Mouse (Mus musculus) limb, embryonic 14.5 days (tissue): ENCODE results near the gene Dpt. TPM values are rescaled to one million over a fixed set of nuclear protein-coding genes. Genes with fewer than 3 reads are reported as not detected.

ENCODE experiments used
- ATAC-seq: fragments of 200-750 bp; cut with Nextera tagmentation; 2 replicates; pipeline ENCODE4 v1.8.0; 2017; ENCODE audit warnings: low read depth, moderate number of reproducible peaks, moderate TSS enrichment; ENCODE audit not compliant: low FRiP score
- DNase-seq: peaks from one replicate; pipeline ENCODE4 v3.0.0-alpha.2; 2015; ENCODE audit warnings: low spot score
- H3K27ac ChIP-seq: fragments of 300-500 bp; sonication (generic); replicated peaks from 2 replicates; pipeline ENCODE4 v1.5.1; 2014; ENCODE audit warnings: low read depth, mild to moderate bottlenecking, low read length, moderate library complexity, mixed read lengths
- H3K27me3 ChIP-seq: fragments of 300-500 bp; sonication (generic); 2 replicates; pipeline ENCODE4 v1.6.1; 2014; ENCODE audit warnings: low read length, mixed read lengths; ENCODE audit not compliant: control insufficient read depth, insufficient read depth
- H3K36me3 ChIP-seq: fragments of 300-500 bp; sonication (generic); 2 replicates; pipeline ENCODE4 v1.6.1; 2014; ENCODE audit warnings: mild to moderate bottlenecking, low read length, moderate library complexity, mixed read lengths; ENCODE audit not compliant: control insufficient read depth, insufficient read depth
- H3K4me1 ChIP-seq: fragments of 300-500 bp; sonication (generic); 2 replicates; pipeline ENCODE4 v1.6.1; 2014; ENCODE audit warnings: antibody characterized with exemption, low read length, mixed read lengths; ENCODE audit not compliant: control insufficient read depth, insufficient read depth
- H3K4me2 ChIP-seq: fragments of 300-500 bp; sonication (generic); replicated peaks from 2 replicates; pipeline ENCODE4 v1.6.1; 2014; ENCODE audit warnings: low read depth, mild to moderate bottlenecking, low read length, moderate library complexity; ENCODE audit not compliant: severe bottlenecking
- H3K4me3 ChIP-seq: fragments of 300-500 bp; sonication (generic); replicated peaks from 2 replicates; pipeline ENCODE4 v1.5.1; 2014; ENCODE audit warnings: low read length
- H3K9ac ChIP-seq: fragments of 300-500 bp; sonication (generic); 2 replicates; pipeline ENCODE4 v1.6.1; 2014; ENCODE audit warnings: mild to moderate bottlenecking, low read depth, low read length, moderate library complexity; ENCODE audit not compliant: severe bottlenecking
- H3K9me3 ChIP-seq: fragments of 300-500 bp; sonication (generic); 2 replicates; pipeline ENCODE4 v1.6.1; 2016; ENCODE audit warnings: low read length; ENCODE audit not compliant: control insufficient read depth
- POLR2A ChIP-seq: fragments of 200-500 bp; IDR thresholded peaks from 2 replicates; pipeline ENCODE4 v1.8.0; 2012; ENCODE audit warnings: inconsistent platforms, mild to moderate bottlenecking, moderate library complexity, borderline replicate concordance; ENCODE audit not compliant: insufficient read depth, insufficient read length; ENCODE audit errors: extremely low read depth
- WGBS: fragments of 180-500 bp; shearing (Covaris S2); extraction: QIAGEN DNeasy Blood & Tissue Kit; methylation state at CpG from one replicate; pipeline ENCODE4 v1.1.7; 2014; 5-methylcytosine and 5-hydroxymethylcytosine counted together
- polyA plus RNA-seq, 2 experiments: library from polyadenylated mRNA; depleted of rRNA in 1 of 2; stranded (reverse) in 1 of 2; unstranded in 1 of 2; fragments of >200 nt; fragmentation: Nextera tagmentation in 1 of 2; extraction: Ambion mirVana in 1 of 2; gene quantifications; 2 replicates each; pipeline versions ENCODE4 v1.2.1 to v1.2.3; 2012 to 2014

Dpt gene
- polyA plus RNA-seq, 2 experiments = 31.6 to 34.0 TPM

DNA sequence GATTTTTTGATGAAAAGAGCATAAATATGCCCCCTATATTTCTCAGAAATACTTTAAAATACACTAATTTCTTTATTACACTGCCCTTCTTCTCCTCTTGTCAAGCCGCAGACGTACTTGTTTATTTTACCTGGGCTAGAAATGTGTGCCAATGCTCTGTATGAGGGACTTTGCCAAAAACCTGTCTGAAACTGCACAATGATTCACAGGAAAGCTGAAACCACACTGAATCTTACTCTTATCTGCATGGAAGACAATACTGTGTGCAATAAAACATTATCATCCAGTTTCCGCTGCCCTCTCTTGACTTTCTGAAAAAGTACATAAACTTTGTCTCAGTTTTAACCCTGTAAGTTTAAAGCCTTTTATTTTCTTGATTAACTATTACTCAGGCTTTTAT is 20.9 kb downstream of the Dpt start:
- H3K27ac ChIP-seq = no peak overlapping the region
- H3K4me3 ChIP-seq = no peak overlapping the region
- TF ChIP-seq POLR2A = no peak
- no peaks in the 10 kb centered on the region for H3K4me1 ChIP-seq
- no peak overlapping the region for H3K9ac ChIP-seq
- no peak overlapping the region for H3K4me2 ChIP-seq
- no peak for ATAC-seq
- DNase-seq = no peak
- 87% methylated on average over 3 of the region's 3 CpGs for WGBS
- no peaks in the 10 kb centered on the region for H3K27me3 ChIP-seq
- H3K36me3 ChIP-seq = no peaks in the 10 kb centered on the region
- no peaks in the 10 kb centered on the region for H3K9me3 ChIP-seq

DNA sequence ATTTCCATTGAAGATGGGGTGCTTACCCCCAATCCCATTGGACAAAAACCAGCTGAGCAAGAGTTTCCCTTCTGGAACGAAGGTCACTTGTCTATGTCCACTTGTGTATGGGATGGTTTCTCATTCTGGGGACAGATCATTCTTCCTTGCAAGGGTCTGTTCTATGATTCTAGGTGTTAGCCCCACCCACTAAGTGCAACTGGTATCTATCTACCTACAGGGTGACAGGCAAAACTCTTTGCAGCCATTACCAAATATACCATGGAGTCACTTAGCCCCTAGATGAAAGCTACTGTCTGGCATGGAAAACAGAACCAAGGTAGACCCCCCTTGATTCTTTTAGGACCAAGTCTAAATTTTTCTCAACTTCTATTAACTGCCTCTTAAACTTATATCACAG is 24.9 kb downstream of the Dpt start:
- 93% methylated on average over 1 of the region's 1 CpGs for WGBS
- no peak overlapping the region for H3K9ac ChIP-seq
- no peaks in the 10 kb centered on the region for H3K4me1 ChIP-seq
- ATAC-seq (no peak), DNase-seq (no peak)
- H3K4me2 ChIP-seq = no peak overlapping the region
- no peaks in the 10 kb centered on the region for H3K9me3 ChIP-seq
- no peaks in the 10 kb centered on the region for H3K36me3 ChIP-seq
- no peak for TF ChIP-seq POLR2A
- no peak overlapping the region for H3K27ac ChIP-seq
- no peak overlapping the region for H3K4me3 ChIP-seq
- no peaks in the 10 kb centered on the region for H3K27me3 ChIP-seq

DNA sequence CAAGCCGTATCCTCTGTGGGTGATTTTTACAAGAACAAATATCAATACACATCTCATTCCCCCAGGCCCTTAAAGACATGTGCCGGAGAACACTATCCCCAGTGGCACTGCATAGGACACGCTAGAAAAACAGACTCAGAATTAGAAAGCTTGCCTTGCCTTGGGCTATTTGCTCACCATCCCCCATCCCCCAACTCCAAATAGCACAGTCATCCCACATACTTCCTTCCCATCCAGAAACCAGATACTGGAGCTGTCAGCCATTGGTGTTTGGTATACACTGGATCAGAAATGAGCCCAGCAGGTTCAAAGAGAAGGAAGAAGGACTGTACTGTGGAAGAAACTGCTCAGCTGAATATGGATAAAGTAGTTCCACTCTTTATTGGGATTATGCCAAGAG is 25.4 kb downstream of the Dpt start:
- no peak for DNase-seq
- Histone ChIP-seq H3K4me3 (no peak overlapping the region), H3K9me3 (no peaks in the 10 kb centered on the region), H3K27ac (no peak overlapping the region), H3K27me3 (no peaks in the 10 kb centered on the region), H3K4me1 (no peaks in the 10 kb centered on the region), H3K9ac (no peak overlapping the region), H3K4me2 (no peak overlapping the region), H3K36me3 (no peaks in the 10 kb centered on the region)
- no peak for TF ChIP-seq POLR2A
- no peak for ATAC-seq
- 69% methylated on average over 3 of the region's 3 CpGs for WGBS

GRCm38 (mm10) chr1:164822268-164822667 is 25.8 kb downstream of the Dpt start:
- 78% methylated on average over 4 of the region's 4 CpGs for WGBS
- H3K4me1 ChIP-seq = no peaks in the 10 kb centered on the region
- H3K36me3 ChIP-seq = no peaks in the 10 kb centered on the region
- H3K9ac ChIP-seq = no peak overlapping the region
- no peak overlapping the region for H3K27ac ChIP-seq
- no peak for TF ChIP-seq POLR2A
- H3K9me3 ChIP-seq = no peaks in the 10 kb centered on the region
- H3K4me3 ChIP-seq = no peak overlapping the region
- no peak for DNase-seq
- H3K27me3 ChIP-seq = no peaks in the 10 kb centered on the region
- ATAC-seq = no peak
- no peak overlapping the region for H3K4me2 ChIP-seq

- H3K9ac ChIP-seq = no peak overlapping the region
- ATAC-seq = no peak
- TF ChIP-seq POLR2A = no peak
- H3K9me3 ChIP-seq = no peaks in the 10 kb centered on the region
- no peak overlapping the region for H3K4me3 ChIP-seq
- no peak overlapping the region for H3K27ac ChIP-seq
- no peaks in the 10 kb centered on the region for H3K36me3 ChIP-seq
- 71% methylated on average over 2 of the region's 2 CpGs for WGBS
- DNase-seq = no peak
- no peak overlapping the region for H3K4me2 ChIP-seq
- no peaks in the 10 kb centered on the region for H3K27me3 ChIP-seq
- no peaks in the 10 kb centered on the region for H3K4me1 ChIP-seq
Observed at GRCm38 (mm10) chr1:164824896-164825295, 28.5 kb downstream of the Dpt start.

DNA sequence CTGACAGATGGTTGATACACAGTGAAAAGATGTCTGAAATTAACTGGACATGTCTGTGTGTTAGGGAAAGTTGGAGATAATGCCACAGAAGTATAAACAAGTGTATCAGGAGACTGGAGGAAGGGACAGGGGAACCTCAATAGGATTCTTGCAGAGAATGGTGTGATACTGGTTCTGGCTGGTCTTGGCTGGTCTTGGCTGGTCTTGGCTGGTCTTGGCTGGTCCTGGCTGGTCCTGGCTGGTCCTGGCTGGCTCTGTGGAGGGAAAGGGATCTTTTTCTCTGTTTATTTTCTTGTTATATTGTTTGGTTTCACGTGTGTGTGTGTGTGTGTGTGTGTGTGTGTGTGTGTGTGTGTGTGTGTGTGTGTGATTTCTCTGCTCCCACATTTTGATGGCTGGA is 33.4 kb downstream of the Dpt start:
- no peaks in the 10 kb centered on the region for H3K27me3 ChIP-seq
- no peak overlapping the region for H3K27ac ChIP-seq
- H3K9me3 ChIP-seq = no peaks in the 10 kb centered on the region
- DNase-seq (no peak), ATAC-seq (no peak)
- TF ChIP-seq POLR2A = no peak
- WGBS = 38% methylated on average over 1 of the region's 1 CpGs
- no peaks in the 10 kb centered on the region for H3K36me3 ChIP-seq
- no peaks in the 10 kb centered on the region for H3K4me1 ChIP-seq
- no peak overlapping the region for H3K4me3 ChIP-seq
- no peak overlapping the region for H3K4me2 ChIP-seq
- no peak overlapping the region for H3K9ac ChIP-seq
